In genomic region chr1:38186227-38186545, GRCm38 (mm10) we compare ENCODE assay signal across 13 mouse cellular contexts. TPM values are rescaled to one million over a fixed set of nuclear protein-coding genes. Genes with fewer than 3 reads are reported as not detected.
A peak's percentile ranks its signal among the peaks of the same experiment; 100 is the strongest.
DNase-seq lines count a peak whose midpoint lies in the region; ATAC-seq lines count a peak whose summit lies in the region.
"Had no signal": no experiment of that assay in that cellular context is flagged by ENCODE, and none has a peak within 500 bp of the region (broad histone marks: within the 10 kb centered on the region; RNA-seq: fewer than 3 reads in every experiment).

No protein-coding gene starts in this region.

- H3K27me3 ChIP-seq in forebrain, embryonic 15.5 days = no peaks in the 10 kb centered on the region
- H3K27me3 ChIP-seq in forebrain, embryonic 12.5 days = no peaks in the 10 kb centered on the region
- H3K27me3 ChIP-seq in hindbrain, embryonic 14.5 days (ENCODE audit: control insufficient read depth, insufficient read depth, low read length) = no peaks in the 10 kb centered on the region
- H3K27me3 ChIP-seq in hindbrain, embryonic 10.5 days (ENCODE audit: insufficient read depth, poor library complexity, severe bottlenecking) = no peaks in the 10 kb centered on the region
- no peaks in the 10 kb centered on the region for H3K27me3 ChIP-seq in neural tube, embryonic 12.5 days (replicated peaks)
- no peaks in the 10 kb centered on the region for H3K27me3 ChIP-seq in neural tube, embryonic 15.5 days (replicated peaks)
- H3K27me3 ChIP-seq: embryonic facial prominence, embryonic 12.5 days; embryonic facial prominence, embryonic 15.5 days had no signal

- no peak overlapping the region for H3K4me3 ChIP-seq in forebrain, embryonic 15.5 days
- no peak overlapping the region for H3K4me3 ChIP-seq in forebrain, embryonic 12.5 days (replicated peaks)
- no peak overlapping the region for H3K4me3 ChIP-seq in hindbrain, embryonic 14.5 days (replicated peaks; ENCODE audit: low read length)
- no peak overlapping the region for H3K4me3 ChIP-seq in hindbrain, embryonic 10.5 days
- H3K4me3 ChIP-seq in neural tube, embryonic 12.5 days = no peak overlapping the region
- H3K4me3 ChIP-seq in neural tube, embryonic 15.5 days (replicated peaks) = no peak overlapping the region
- H3K4me3 ChIP-seq: embryonic facial prominence, embryonic 12.5 days; embryonic facial prominence, embryonic 15.5 days; gastrocnemius, adult 2 months had no signal

- no peak overlapping the region for H3K9ac ChIP-seq in forebrain, embryonic 15.5 days (replicated peaks)
- H3K9ac ChIP-seq in forebrain, embryonic 12.5 days = no peak overlapping the region
- no peak overlapping the region for H3K9ac ChIP-seq in hindbrain, embryonic 14.5 days
- H3K9ac ChIP-seq in neural tube, embryonic 12.5 days = no peak overlapping the region
- H3K9ac ChIP-seq in neural tube, embryonic 15.5 days (replicated peaks) = no peak overlapping the region
- H3K9ac ChIP-seq: embryonic facial prominence, embryonic 12.5 days; embryonic facial prominence, embryonic 15.5 days had no signal

- 90% methylated on average over 5 of the region's 5 CpGs for WGBS in forebrain, embryonic 15.5 days
- 89% methylated on average over 5 of the region's 5 CpGs for WGBS in forebrain, embryonic 12.5 days
- WGBS in hindbrain, embryonic 14.5 days = 68% methylated on average over 5 of the region's 5 CpGs
- WGBS in hindbrain, embryonic 10.5 days = 90% methylated on average over 5 of the region's 5 CpGs
- 68% methylated on average over 5 of the region's 5 CpGs for WGBS in neural tube, embryonic 12.5 days
- 41% methylated on average over 5 of the region's 5 CpGs for WGBS in neural tube, embryonic 15.5 days

- no peak overlapping the region for H3K4me2 ChIP-seq in forebrain, embryonic 15.5 days (replicated peaks)
- no peak overlapping the region for H3K4me2 ChIP-seq in forebrain, embryonic 12.5 days
- no peak overlapping the region for H3K4me2 ChIP-seq in hindbrain, embryonic 14.5 days (replicated peaks)
- H3K4me2 ChIP-seq in neural tube, embryonic 12.5 days (replicated peaks) = no peak overlapping the region
- H3K4me2 ChIP-seq in neural tube, embryonic 15.5 days = no peak overlapping the region
- H3K4me2 ChIP-seq: embryonic facial prominence, embryonic 12.5 days; embryonic facial prominence, embryonic 15.5 days; heart, embryonic 11.5 days had no signal

- no peaks in the 10 kb centered on the region; the same call in 1 of the 2 replicates for H3K4me1 ChIP-seq in forebrain, embryonic 15.5 days
- no peaks in the 10 kb centered on the region for H3K4me1 ChIP-seq in forebrain, embryonic 12.5 days
- H3K4me1 ChIP-seq in hindbrain, embryonic 14.5 days (replicated peaks; ENCODE audit: control insufficient read depth, insufficient read depth, low read length) = no peaks in the 10 kb centered on the region
- no peaks in the 10 kb centered on the region for H3K4me1 ChIP-seq in hindbrain, embryonic 10.5 days (replicated peaks)
- H3K4me1 ChIP-seq in neural tube, embryonic 12.5 days = no peaks in the 10 kb centered on the region
- peaks cover 5% of the 10 kb centered on the region for H3K4me1 ChIP-seq in neural tube, embryonic 15.5 days
- H3K4me1 ChIP-seq: embryonic facial prominence, embryonic 15.5 days had no signal

- DNase-seq in hindbrain, embryonic 14.5 days (ENCODE audit: low spot score) = no peak
- no peak for DNase-seq in hindbrain, embryonic 10.5 days (ENCODE audit: low spot score)
- no peak for DNase-seq in neural tube, embryonic 10.5 days (ENCODE audit: extremely low spot score, low spot score)
- no peak for DNase-seq in layer of hippocampus, adult 11-12 months (ENCODE audit: low spot score)
- DNase-seq: heart, adult 11 months had no signal

- no peaks in the 10 kb centered on the region for H3K9me3 ChIP-seq in forebrain, embryonic 15.5 days
- H3K9me3 ChIP-seq in forebrain, embryonic 12.5 days = no peaks in the 10 kb centered on the region
- H3K9me3 ChIP-seq in hindbrain, embryonic 14.5 days (ENCODE audit: control insufficient read depth, low read length) = no peaks in the 10 kb centered on the region
- H3K9me3 ChIP-seq in hindbrain, embryonic 10.5 days = no peaks in the 10 kb centered on the region
- H3K9me3 ChIP-seq in neural tube, embryonic 12.5 days = no peaks in the 10 kb centered on the region
- no peaks in the 10 kb centered on the region for H3K9me3 ChIP-seq in neural tube, embryonic 15.5 days (replicated peaks)
- H3K9me3 ChIP-seq: embryonic facial prominence, embryonic 12.5 days; embryonic facial prominence, embryonic 15.5 days had no signal

- ATAC-seq in forebrain, embryonic 15.5 days (replicated peaks) = no peak
- no peak for ATAC-seq in forebrain, embryonic 12.5 days (ENCODE audit: low FRiP score)
- ATAC-seq in hindbrain, embryonic 14.5 days (ENCODE audit: low FRiP score) = no peak
- peak; percentile 61; the same call in 1 of the 2 replicates for ATAC-seq in neural tube, embryonic 12.5 days (ENCODE audit: low FRiP score, low read depth)
- ATAC-seq in neural tube, embryonic 15.5 days (ENCODE audit: low FRiP score) = 0 out of 2 replicates have a peak, but pooled peaks have one; percentile 30

- peaks cover 31% of the 10 kb centered on the region for H3K36me3 ChIP-seq in forebrain, embryonic 15.5 days
- H3K36me3 ChIP-seq in forebrain, embryonic 12.5 days (replicated peaks) = peaks cover 10% of the 10 kb centered on the region; the same call in 1 of the 2 replicates
- peaks cover 47% of the 10 kb centered on the region for H3K36me3 ChIP-seq in hindbrain, embryonic 14.5 days (replicated peaks; ENCODE audit: control insufficient read depth, insufficient read depth)
- H3K36me3 ChIP-seq in hindbrain, embryonic 10.5 days = peaks cover 55% of the 10 kb centered on the region
- H3K36me3 ChIP-seq in neural tube, embryonic 12.5 days = peaks cover 21% of the 10 kb centered on the region
- peaks cover 17% of the 10 kb centered on the region for H3K36me3 ChIP-seq in neural tube, embryonic 15.5 days

- H3K27ac ChIP-seq in forebrain, embryonic 15.5 days (replicated peaks) = 0 out of 2 replicates have a peak overlapping the region, but pooled peaks have one; percentile 17
- no peak overlapping the region for H3K27ac ChIP-seq in forebrain, embryonic 12.5 days
- H3K27ac ChIP-seq in hindbrain, embryonic 14.5 days = peak overlapping the region; percentile 33; the same call in 1 of the 2 replicates
- no peak overlapping the region for H3K27ac ChIP-seq in hindbrain, embryonic 10.5 days
- H3K27ac ChIP-seq in neural tube, embryonic 12.5 days = no peak overlapping the region
- 0 out of 2 replicates have a peak overlapping the region, but pooled peaks have one; percentile 24 for H3K27ac ChIP-seq in neural tube, embryonic 15.5 days (replicated peaks)
- H3K27ac ChIP-seq: embryonic facial prominence, embryonic 12.5 days; embryonic facial prominence, embryonic 15.5 days; gastrocnemius, adult 2 months had no signal

RNA-seq across cellular contexts. Expression of gene Rev1, which starts 56.6 kb away (rescaled TPM):
- polyA plus RNA-seq in forebrain, embryonic 15.5 days (2015; fragmentation: Nextera tagmentation; extraction: Ambion mirVana) = 39.4 and 42.8 TPM in 2 replicates
- 47.9 and 48.6 TPM in 2 replicates for polyA plus RNA-seq in forebrain, embryonic 12.5 days (2016; fragmentation: Nextera tagmentation; extraction: Ambion mirVana)
- 31.1 and 32.6 TPM in 2 replicates for polyA plus RNA-seq in hindbrain, embryonic 14.5 days (2014; fragmentation: Nextera tagmentation; extraction: Ambion mirVana)
- 32.4 and 32.6 TPM in 2 replicates for polyA plus RNA-seq in hindbrain, embryonic 10.5 days (2016; fragmentation: Nextera tagmentation; extraction: Ambion mirVana)
- 38.6 and 43.5 TPM in 2 replicates for polyA plus RNA-seq in neural tube, embryonic 12.5 days (2016; fragmentation: Nextera tagmentation; extraction: Ambion mirVana)
- polyA plus RNA-seq in neural tube, embryonic 15.5 days (2015; fragmentation: Nextera tagmentation; extraction: Ambion mirVana) = 30.2 and 35.3 TPM in 2 replicates

Comparison
In these comparisons a context has a peak if more than half of its experiments do, and no peak if none do; other contexts are left out.
1. H3K27ac ChIP-seq: peak in forebrain, embryonic 15.5 days (single experiment), hindbrain, embryonic 14.5 days (single experiment) and neural tube, embryonic 15.5 days (single experiment); none in forebrain, embryonic 12.5 days (single experiment), hindbrain, embryonic 10.5 days (single experiment) and neural tube, embryonic 12.5 days (single experiment).
2. ATAC-seq: peak in neural tube, embryonic 12.5 days (single experiment) and neural tube, embryonic 15.5 days (single experiment); none in forebrain, embryonic 15.5 days (single experiment), forebrain, embryonic 12.5 days (single experiment) and hindbrain, embryonic 14.5 days (single experiment).